ENCODE assay signal across 11 mouse cellular contexts in the genomic region with DNA sequence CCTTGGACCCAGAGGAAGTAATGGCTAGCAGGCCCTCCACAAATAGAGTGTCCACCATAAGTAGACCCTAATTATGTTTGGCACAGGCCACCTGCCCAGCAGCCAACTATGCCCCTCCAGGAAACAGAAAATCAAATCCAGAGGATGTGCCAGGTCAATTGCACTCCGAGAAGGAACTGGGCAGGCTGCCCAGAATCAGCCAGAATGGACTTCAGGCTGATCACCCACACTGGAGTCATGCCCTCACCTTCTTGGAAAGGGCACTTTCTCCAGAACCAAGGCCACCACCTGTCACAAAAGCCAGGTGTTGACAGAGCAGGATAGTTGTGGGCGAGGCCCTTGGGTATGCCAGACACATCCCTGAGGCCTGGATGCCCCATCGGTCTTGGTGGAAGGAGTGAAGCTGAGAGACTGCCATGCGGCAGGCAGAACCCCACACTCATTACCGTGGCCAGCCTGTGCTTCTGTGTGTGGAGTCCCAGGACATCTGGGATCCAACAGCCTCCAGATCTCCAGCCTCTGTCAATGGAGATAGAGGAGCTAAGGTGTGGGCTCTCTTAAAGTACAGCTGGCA.
DNase-seq lines count a peak whose midpoint lies in the region; ATAC-seq and TF ChIP-seq lines count a peak whose summit lies in the region.
"Had no signal": no experiment of that assay in that cellular context is flagged by ENCODE, and none has a peak within 500 bp of the region (broad histone marks: within the 10 kb centered on the region; RNA-seq: fewer than 3 reads in every experiment).

No protein-coding gene starts in this region.

- H3K27ac ChIP-seq in gastrocnemius, adult 2 months: no peak overlapping the region
- H3K27ac ChIP-seq in midbrain, postnatal 0 days (ENCODE audit: low read depth, low read length): no peak overlapping the region
- no peak overlapping the region for H3K27ac ChIP-seq in midbrain, embryonic 16.5 days (ENCODE audit: low read length)
- H3K27ac ChIP-seq: lung, embryonic 15.5 days had no signal

- H3K27me3 ChIP-seq in midbrain, postnatal 0 days (ENCODE audit: insufficient read depth, low read length): no peaks in the 10 kb centered on the region
- no peaks in the 10 kb centered on the region for H3K27me3 ChIP-seq in midbrain, embryonic 16.5 days (ENCODE audit: control insufficient read depth, insufficient read depth, low read depth, low read length)
- H3K27me3 ChIP-seq: CH12.LX; lung, embryonic 15.5 days had no signal

- no peaks in the 10 kb centered on the region for H3K9me3 ChIP-seq in midbrain, postnatal 0 days (ENCODE audit: low read length)
- H3K9me3 ChIP-seq in midbrain, embryonic 16.5 days (replicated peaks; ENCODE audit: control insufficient read depth, low read length, poor library complexity, severe bottlenecking): no peaks in the 10 kb centered on the region
- H3K9me3 ChIP-seq: lung, embryonic 15.5 days had no signal

- no peak overlapping the region for H3K9ac ChIP-seq in midbrain, postnatal 0 days (replicated peaks; ENCODE audit: low read length, poor library complexity, severe bottlenecking)
- H3K9ac ChIP-seq in midbrain, embryonic 16.5 days (ENCODE audit: low read depth, low read length): no peak overlapping the region
- H3K9ac ChIP-seq: lung, embryonic 15.5 days had no signal

- DNase-seq in gastrocnemius, adult 2 months: peak; percentile 70
- no peak for DNase-seq in gastrocnemius, postnatal 4 days (ENCODE audit: low spot score in 2 of 2)
- peak; percentile 67 for DNase-seq in midbrain, postnatal 0 days (ENCODE audit: low spot score)
- peak; percentile 85 for DNase-seq in heart, postnatal 4 days
- peak; percentile 41 for DNase-seq in skeletal muscle tissue, adult 2 months (ENCODE audit: low read depth, low spot score)
- DNase-seq in layer of hippocampus, postnatal 14 days (ENCODE audit: low spot score in 2 of 2): no peak
- DNase-seq: thymus, postnatal 36 days had no signal

- intact Hi-C loops in gastrocnemius, adult 2 months (cut with DNase I): loop anchor here (5.0 kb wide), 1 partner anchor 184 kb away; the partner anchor contains the start of genes Kat14 and Pet117

- no peak overlapping the region for H3K4me2 ChIP-seq in midbrain, postnatal 0 days (ENCODE audit: low read depth, low read length, poor library complexity, severe bottlenecking)
- no peak overlapping the region for H3K4me2 ChIP-seq in midbrain, embryonic 16.5 days (ENCODE audit: low read length)
- H3K4me2 ChIP-seq: lung, embryonic 15.5 days had no signal

- H3K4me3 ChIP-seq in gastrocnemius, adult 2 months: no peak overlapping the region
- H3K4me3 ChIP-seq in midbrain, postnatal 0 days (ENCODE audit: low read depth, low read length): no peak overlapping the region
- no peak overlapping the region for H3K4me3 ChIP-seq in midbrain, embryonic 16.5 days (ENCODE audit: low read depth, low read length)
- H3K4me3 ChIP-seq: lung, embryonic 15.5 days had no signal

- no peaks in the 10 kb centered on the region for H3K36me3 ChIP-seq in midbrain, postnatal 0 days (ENCODE audit: insufficient read depth, low read length)
- no peaks in the 10 kb centered on the region for H3K36me3 ChIP-seq in midbrain, embryonic 16.5 days (ENCODE audit: control insufficient read depth, insufficient read depth, low read length)
- H3K36me3 ChIP-seq: lung, embryonic 15.5 days had no signal

- 0 out of 2 replicates have a peak, but pooled peaks have one; percentile 27 for ATAC-seq in midbrain, postnatal 0 days (ENCODE audit: low FRiP score)
- ATAC-seq in midbrain, embryonic 16.5 days: no peak
- ATAC-seq in monocyte, adult 5-6 weeks (replicated peaks; ENCODE audit: insufficient number of reproducible peaks, low FRiP score, low TSS enrichment, poor library complexity, severe bottlenecking): no peak

- WGBS in midbrain, postnatal 0 days: 81% methylated on average over 5 of the region's 5 CpGs
- 82% methylated on average over 5 of the region's 5 CpGs for WGBS in midbrain, embryonic 16.5 days

- TF ChIP-seq CTCF in gastrocnemius, adult 2 months (IDR thresholded peaks at IDR 0.05): no peak
- TF ChIP-seq CTCF in midbrain, postnatal 0 days (IDR thresholded peaks at IDR 0.05): no peak

- H3K4me1 ChIP-seq in midbrain, postnatal 0 days (ENCODE audit: insufficient read depth, low read length): no peaks in the 10 kb centered on the region
- H3K4me1 ChIP-seq in midbrain, embryonic 16.5 days (ENCODE audit: control insufficient read depth, insufficient read depth, low read length): no peaks in the 10 kb centered on the region

Comparison
In these comparisons a context has a peak if more than half of its experiments do, and no peak if none do; other contexts are left out.
1. DNase-seq: peak in gastrocnemius, adult 2 months (single experiment), midbrain, postnatal 0 days (single experiment), heart, postnatal 4 days (single experiment) and skeletal muscle tissue, adult 2 months (single experiment); none in gastrocnemius, postnatal 4 days (0 of 2) and layer of hippocampus, postnatal 14 days (0 of 2).